Mouse (Mus musculus) cerebellum, postnatal 10 days (tissue): ENCODE data around the gene Camk1d.
A peak's percentile ranks its signal among the peaks of the same experiment; 100 is the strongest.

Experiments
- DNase-seq, 2 experiments: peaks; one replicate each; pipeline ENCODE4 v3.0.0; 2021; ENCODE audit warnings: mixed read lengths in 2 of 2

The Camk1d gene

DNA sequence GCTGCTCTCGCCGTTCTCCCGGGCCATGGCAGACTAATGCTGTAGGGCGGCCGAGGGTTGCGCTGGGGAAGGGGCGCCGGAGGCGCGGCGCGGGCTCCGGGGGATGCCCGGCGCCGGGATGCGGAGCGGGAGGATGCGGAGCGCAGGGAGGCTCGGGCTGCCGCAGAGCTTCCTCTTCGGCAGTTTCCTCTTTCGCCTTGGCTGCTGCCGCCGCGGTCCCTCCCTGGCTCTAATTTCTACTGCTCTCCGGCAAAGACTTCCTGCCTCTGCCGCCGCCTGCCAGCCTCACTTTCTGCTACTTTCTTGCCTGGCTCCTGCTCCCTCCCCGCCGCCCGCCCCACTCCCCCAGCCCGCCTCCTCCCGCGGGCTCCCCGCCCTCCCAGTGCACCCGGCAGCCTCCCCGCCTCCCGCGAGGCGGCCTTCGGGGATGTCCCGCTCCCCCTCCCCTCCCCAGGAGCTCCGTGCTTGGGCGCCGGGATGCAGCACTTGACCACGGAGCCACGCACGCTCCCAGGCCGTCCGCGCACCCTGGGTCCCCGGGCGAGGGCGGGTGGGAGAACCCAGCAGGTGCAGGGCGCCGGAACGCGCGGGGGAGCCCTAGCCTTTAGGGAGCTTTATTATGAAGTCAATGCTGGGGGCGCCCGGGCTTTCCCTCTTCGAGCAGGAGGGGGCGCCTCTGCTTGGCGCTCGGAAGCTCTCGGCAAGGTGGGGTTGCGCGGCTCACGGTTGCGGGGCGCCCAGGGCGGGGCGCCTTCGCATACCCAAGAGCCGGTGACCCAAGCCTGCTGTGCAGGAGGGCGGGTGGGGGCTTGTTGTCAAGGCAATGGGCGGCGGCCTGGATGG lies at the start of gene Camk1d:
Camk1d (minus strand) TSS at position 305 of the 843 bp plus-strand sequence.
- DNase-seq = peak; percentile 81 to 83

DNA sequence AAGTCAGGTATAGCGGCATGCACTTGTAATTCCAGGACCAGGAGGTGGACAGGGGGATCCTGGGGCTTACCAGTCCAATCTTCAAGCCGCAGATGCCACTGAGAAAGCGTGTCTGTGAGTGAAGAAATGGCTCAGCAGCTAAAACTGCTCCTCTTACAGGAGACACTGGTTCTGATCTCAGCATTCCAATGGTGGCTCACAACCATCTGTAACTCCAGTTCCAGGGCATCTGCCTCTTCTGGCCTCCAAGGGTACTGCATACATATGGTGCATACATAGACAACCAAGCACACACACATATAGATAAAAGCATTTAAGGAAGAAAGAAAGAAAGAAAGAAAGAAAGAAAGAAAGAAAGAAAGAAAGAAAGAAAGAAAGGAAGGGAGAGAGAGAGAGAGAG lies 47.7 kb upstream of the Camk1d start:
- DNase-seq = no peak

DNA sequence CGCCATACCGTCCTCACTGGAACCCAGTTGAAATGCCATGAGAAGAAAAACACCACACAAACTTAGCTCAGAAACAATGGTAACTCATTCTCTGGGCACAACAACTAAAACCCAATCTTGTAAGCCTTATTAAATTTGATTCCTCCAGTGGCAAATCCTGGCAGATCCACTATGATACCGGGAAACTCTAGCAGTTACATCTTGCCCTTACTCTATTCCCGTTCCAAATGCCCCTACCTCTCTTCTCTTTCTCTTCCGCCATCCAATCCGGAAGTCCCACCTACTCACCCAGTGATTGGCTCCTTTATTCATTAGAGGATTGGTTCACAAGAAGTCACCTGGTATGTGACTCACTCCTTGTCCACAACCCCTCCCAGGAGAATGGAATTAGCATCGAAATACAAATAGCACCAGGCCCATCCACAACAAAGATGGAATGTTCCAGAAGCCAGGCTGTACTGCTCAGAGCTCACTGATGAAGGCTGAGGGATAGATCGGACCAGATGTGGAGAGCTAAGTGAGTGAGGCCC lies 46.2 kb upstream of the Camk1d start:
- no peak for DNase-seq

DNA sequence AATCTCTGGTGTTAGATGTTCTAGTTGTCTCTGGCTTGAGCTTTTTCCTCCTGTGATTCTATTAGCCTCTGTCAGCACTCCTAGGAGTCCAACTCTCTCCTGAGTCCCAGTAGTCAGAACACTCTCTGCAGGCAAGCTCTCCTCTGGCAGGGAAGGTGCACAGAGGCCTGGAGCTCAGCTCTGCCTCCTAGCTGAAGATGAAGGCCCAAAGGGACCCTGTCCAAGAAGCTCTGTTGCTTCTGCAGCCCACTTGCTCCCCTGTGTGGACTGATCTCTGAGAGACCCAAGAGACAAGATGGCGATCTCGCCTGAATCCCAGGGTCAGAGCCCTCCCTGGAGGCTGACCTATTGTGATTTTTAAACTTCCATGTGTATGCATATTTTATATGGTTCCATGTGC lies 44.3 kb upstream of the Camk1d start:
- DNase-seq = no peak

DNA sequence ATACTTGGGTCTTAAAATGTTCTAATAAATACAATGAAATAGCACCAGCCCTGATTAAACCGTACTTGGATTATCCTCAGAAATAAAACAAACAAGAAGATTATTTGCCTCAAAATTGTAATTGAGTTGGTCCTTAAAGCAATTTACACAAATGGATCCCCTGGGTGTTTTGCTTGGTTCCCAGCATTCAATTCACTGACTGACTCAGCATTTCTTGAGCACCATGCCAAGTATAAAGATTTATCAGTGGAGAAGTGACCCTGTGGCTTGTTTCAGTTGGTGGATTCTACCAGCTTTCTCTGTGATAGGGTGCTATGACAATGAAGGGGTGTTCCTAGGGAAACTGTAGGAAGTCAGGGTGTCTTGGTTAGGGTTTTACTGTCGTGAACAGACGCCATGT lies 36.6 kb upstream of the Camk1d start:
- DNase-seq = no peak

DNA sequence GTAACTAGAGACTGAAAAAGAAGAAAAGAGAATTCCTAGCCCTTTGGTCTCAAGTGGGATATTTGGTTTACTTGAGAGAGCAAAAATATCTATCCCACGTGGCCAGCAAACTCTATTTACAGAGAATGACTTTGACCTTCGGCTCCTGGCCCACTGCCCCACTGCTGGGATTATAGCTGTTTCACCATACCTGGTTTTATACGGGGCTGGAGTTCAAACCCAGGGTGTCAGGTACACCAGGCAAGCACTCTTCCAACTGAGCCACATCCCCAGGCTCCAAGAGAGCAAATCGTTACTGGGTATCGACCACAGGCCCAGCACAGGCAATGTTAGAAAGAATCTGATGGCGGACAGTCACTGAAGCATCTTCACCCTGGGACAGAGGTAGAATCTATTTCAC lies 34.9 kb upstream of the Camk1d start:
- DNase-seq = no peak

DNA sequence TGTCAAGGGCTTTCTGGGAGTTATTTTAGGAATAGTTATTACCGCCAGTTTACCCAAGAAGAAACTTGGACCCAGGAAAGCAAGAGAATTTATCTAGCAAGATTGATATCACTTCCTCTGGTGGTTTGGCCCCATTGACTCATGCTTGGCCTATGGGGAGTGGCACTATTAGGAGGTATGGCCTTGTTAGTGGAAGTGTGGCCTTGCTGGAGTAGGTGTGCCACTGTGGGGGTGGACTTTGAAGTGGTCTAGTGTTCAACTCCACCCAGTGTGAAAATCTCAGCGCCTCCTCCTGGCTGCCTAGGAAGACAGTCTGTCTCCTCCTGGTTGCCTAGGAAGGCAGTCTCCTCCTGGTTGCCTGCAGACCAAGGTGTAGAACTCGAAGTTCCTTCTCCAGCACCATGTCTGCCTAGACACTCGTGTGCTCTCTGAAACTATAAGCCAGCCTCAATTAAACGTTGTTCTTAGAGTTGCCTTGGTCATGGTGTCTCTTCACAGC lies 33.3 kb upstream of the Camk1d start:
- no peak for DNase-seq

DNA sequence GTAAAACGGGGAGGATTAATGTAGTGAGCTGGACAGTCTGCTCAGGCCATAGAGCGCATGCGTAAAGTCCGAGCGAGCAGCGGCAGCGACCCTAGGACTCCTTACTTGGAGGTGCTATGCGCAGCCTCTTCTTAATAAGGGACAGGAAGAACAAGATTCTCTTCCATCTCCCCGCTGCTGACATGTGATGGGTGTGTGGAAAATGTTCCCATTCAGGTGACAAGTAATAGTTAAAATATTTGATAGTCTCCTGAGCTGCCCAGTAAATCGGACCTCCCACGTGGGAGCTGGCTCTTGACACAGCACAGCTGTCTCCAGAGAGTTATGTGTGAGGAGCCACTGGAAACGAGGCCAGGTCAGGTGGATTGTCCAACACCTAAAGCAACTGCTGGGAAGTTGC lies 32.2 kb upstream of the Camk1d start:
- DNase-seq = no peak

DNA sequence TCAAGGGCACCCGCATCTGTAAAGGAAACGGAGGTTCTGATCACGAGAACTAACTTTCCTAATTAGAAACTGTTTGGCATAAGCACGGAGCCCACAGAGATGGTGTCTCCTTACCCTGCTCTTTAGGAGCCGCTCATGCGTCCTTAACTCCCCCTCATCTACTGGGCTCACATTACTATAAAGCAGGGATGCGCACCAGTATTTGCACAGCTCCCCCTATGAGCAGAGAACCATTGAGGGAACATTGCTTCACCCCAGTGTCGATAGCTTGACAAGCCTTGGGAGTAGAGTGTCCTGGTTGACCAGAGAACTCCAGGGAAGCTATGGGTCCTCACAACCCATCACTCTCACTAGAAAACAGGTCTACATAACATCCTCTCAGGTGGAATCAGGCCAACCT lies 29.6 kb upstream of the Camk1d start:
- DNase-seq = no peak

DNA sequence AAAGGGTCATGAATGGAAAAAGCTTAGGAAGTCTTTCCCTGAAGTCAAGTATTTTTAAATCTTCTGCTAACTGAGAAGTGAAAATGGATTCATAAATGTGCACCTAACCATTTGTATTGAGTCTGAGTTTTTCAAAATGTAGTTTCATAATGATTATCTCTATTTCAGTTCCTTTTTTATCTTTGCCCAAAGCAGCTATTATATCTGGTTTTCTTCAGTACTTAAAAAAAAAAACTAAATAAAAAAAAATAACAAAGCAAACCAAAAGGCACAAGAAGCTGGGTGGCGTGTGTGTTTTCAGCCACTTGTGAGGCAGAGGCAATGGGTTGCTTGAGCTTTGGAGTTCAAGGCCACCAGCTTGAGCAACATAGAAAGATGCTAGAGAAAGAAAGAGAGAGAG lies 26.6 kb upstream of the Camk1d start:
- no peak for DNase-seq

DNA sequence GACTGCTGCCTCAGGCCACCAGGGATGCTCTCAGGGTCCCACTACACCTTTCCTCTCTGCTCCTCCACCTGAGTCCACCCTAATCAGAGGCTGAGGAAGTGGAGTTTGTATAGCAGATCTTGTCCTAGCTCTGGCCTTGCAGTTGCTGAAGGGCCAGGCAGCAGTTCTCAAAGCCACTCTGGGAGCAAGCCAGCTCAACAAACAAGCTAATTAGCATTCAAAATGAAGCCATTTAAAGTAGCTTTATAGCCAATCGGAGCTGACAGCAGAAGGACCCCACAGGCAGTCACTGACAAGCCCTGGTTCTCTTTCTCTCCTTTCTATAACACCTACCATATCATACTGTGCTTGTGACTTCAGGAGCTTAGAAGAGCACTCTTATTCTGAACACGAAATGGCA lies 21.6 kb upstream of the Camk1d start:
- no peak for DNase-seq

DNA sequence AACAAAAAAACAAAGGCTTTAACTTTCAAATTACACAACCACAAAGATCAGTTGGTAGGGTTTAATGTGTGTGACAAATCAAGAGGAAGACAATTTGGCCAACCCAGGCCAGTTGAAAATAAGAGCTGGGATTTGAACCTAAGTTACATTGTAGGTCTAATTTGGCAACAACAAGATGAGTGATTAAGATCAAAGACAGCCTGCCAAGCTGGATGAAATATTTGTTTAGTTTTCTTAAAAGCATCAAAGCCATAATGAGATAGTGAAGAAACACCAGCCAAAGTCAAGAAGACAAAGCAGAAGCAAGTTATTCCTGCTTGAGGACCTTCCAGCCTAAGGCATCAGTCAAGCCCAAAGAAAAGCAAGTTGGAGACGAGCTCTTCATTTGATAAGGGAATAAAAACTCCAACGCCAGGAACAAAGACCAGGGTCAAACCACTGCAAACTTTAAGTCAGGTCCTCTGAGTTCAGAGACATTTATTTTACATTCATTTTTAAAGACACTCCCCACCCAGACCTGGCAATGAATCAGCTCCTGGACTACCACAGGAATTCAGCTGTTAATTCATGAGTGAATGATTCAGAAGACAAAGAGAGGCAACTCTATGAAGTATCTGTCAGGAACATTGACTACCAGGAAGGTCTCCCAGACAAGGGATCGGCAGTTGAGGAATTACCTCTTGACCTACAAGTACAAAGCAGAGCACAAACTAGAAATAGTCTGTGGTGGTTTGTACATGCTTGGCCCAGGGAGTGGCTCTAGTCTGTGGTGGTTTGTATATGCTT lies 19.2 kb upstream of the Camk1d start:
- DNase-seq = no peak

DNA sequence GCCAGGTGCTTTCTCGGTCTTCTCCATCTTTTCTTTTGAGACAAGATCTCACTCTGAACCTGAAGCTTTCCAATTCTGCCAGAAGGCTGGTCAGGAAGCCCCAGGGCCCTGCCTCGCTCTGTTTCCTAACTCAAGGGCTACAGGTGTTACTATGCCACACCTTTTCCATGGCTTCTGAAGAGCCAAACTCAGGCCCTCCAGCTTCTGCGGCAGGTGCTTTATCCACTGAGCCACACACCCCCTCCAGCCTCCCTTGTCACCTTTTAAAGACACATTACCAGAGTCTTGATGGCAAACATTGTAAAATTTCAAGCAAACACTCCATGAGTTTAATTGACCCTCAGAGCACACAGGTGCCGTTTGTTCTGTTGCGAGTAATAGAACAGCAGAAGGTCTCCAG lies 17.7 kb upstream of the Camk1d start:
- DNase-seq = no peak

DNA sequence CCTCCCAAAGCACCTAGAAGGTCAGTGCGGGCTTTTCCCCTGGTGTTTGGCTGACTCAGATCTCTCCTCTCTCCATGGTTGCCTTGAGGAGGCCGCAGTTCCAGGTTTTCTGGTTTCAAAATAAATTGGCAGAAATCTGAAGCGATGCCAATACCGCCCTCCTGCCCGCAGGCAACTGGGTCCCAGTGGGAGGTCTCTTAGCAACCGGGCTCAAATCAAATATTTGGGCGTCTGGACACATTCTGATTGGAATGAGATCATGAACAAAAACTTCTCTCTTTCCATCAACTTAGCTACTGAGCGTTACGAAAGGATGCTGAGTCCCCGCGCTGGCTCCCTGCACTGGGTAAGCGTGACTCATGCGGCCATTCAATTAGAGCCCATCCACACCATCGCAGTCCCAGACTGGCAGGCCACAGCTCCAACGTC lies 16.1 kb upstream of the Camk1d start:
- DNase-seq = peak; percentile 59 to 63

DNA sequence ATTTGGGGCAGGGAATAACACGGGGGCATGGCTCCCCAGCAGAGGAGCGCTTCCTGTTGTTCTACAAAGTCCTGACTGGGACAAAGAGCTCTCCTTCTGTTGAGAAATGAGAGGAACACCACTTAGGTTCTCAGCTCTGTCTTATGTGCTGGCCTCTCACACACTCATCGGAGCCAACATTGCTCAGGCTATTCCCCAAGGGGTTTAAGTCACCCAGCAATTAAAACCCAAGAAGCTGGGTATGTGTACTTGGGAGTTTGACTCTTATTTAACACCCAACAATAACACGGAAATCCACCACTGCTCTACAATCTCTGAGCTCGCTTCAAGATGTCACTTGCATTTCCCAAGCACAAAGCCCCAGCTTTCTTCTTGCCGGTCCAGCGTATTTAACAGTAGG lies 15.6 kb upstream of the Camk1d start:
- DNase-seq = no peak

DNA sequence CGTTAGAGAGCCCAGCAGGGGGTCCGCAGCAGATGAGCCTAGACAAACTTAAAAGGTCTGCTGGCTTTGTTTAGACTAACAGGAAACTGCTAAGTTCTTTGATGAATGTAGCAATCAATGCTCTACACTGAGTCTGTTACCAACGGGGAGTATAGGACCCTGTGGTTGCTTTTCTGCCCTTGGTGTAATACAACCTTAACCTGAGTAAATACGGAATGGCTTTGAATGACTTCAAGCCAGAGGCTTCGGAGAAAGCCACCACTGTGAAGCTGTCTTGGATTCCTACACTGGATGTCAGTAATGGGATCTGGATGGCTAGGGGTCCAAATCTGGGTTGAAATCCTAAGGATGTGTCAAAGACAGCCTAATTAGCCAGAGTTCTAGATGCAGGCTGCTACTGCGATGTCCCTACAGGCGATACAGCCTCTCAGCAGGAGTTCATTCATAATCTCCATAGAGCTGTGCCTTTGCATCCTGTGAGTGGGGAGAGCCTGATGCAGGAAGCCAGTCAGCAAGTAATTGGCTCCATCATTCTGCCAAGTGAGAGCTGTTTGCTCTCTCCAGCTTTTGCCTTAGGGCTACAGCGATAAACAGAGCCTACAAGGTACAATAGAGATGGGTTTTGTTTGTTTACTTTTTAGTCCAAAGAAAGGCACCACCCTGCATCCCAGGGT lies 10.8 kb upstream of the Camk1d start:
- DNase-seq = no peak

DNA sequence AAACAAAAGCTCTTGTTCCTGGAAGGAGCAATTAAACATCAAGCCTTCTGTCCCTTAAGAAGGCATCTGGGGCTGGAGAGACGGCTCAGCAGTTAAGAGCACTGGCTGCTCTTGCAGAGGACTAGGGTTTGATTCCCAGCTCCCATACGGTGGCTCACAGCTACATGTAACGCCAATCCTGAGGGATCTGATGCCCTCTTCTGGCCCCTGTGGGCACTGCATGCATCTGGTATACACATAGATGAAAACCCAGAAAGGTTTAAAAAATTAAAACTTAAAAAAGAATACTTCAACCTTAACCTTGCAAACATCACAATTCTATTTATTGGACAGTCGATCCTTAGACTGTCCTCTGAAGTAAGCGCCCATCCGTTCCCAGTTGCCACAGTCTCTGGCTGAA lies 3.4 kb upstream of the Camk1d start:
- DNase-seq = no peak

DNA sequence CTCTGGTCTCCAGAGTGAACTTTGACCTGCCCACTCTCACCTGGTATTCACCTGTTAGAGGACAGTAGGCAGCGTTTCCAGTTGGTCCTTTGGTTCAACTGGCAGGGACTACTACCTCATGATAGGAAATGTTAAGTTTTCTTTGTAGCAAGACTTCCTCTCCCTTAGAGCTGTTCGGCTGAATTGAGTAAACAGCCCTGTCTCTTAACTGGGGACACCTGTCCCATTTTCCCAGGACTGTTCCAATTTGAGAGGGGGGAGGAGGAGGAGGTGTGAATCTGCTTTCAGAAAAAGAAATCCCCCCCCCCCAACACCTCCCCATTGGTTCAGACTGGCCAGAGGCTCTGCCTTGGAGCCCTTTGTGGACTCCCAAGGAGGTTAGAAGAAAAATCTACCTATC lies 1.2 kb upstream of the Camk1d start:
- no peak for DNase-seq

DNA sequence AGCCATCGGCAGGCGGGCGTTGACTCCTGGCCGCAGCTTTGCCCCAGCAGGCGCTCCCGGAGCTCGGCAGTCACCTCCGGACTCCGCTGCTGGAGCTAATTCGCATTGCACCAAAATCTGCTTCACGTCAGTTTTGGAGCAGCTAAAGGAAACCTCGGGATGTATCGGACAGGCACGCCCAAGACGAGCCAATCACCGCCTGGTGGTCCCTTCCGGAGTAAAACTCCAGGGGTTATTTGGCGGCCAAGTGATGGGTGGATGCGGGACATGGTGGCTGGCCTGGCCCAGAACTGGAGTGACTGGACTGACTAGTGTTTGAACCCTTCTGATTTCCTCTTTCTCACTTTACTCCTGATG lies 717 bp upstream of the Camk1d start:
- no peak for DNase-seq

DNA sequence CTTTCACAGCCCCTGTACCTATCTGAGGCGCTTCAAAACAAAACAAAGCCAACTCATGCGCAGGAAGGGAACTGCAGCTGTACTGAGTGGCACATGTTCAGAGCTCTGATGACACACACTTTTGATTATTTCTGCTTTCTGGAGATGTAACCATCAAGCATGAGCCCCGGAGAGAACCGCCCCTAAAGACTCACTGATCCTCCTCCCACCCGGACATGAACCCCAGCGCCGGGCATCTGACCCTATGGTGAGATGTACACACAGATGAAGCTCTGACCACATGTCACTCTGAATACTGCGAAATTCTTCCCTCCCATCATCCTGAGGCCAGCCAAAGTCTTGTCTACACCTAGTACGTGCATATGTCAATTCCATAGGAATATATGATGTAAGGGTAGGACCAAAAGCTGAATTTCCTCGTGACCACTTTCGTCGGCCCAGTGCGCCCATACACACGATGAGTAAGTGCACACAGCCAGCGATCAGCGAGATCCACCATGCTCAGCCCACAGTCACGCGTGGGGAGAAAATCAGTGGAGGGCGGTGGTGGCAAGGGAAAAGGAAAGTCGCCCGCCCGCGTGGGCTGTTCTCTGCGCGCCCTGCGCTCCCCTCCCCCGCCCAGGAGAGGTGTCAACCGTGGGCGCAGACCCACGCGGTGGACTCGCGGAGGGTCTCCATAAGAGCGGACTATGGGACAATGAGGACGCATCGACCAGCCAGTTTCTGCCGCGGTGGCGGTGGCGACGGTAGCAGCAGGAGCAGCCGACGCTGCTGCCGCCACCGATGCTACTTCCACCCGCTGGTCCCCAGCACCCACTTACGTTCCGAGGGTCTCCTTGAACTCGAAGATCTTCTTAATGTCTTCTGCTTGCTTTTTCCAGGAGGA lies 747 bp downstream of the Camk1d start:
- DNase-seq = peak; percentile 54 to 55

DNA sequence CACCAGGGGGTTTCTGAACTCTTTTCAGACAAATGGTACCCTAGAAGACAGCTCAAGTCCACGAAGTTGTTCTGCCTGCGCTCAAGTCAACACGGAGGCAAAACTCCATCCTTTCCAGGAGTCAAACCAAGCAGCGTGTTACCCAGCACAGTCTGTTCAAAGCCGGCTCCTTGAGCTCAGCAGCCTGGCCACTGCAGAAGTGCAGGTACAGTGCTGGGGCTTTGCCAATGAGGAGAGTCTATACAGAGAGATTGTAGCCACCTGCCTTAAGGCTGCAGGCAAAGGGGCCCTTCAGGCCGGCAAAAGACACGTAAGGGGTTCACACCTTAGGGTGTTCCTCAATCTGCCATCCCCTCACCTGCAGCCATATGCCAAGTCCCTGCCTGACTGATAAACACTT lies 2.1 kb downstream of the Camk1d start:
- DNase-seq = peak; percentile 21 to 26

DNA sequence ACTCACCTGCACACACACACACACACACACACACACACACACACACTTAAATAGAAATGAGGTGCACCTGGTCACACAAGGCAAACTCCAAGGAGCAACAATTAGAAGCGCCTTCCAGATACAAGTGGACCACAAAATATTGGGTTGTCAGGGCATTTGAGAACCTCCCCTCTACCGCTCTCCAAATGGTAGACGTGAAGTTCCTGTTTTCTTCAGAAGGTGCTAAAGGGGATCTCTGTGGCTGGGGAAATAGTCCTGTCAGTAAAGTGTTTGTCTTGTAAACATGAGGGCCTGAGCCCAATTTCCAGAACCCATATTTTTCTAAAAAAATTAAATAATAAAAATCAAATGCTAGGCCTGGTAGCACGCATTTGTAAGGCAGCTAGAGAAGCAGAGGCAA lies 4.4 kb downstream of the Camk1d start:
- no peak for DNase-seq
